Mouse (Mus musculus): ENCODE results near the gene Foxn1.

Gene Foxn1

GRCm38 (mm10) chr11:78400936-78401335 lies 14.6 kb upstream of the Foxn1 start:
- no peak for DNase-seq (ENCODE audit: low spot score)

GRCm38 (mm10) chr11:78399680-78400079 lies 13.3 kb upstream of the Foxn1 start:
- peak; percentile 79 for DNase-seq (ENCODE audit: low spot score)

- DNase-seq (ENCODE audit: low spot score): no peak
Measured at GRCm38 (mm10) chr11:78398212-78398611, 11.9 kb upstream of the Foxn1 start.

GRCm38 (mm10) chr11:78397397-78397796 lies 11.0 kb upstream of the Foxn1 start:
- DNase-seq (ENCODE audit: low spot score): peak; percentile 55

- no peak for DNase-seq (ENCODE audit: low spot score)
Measured at GRCm38 (mm10) chr11:78396950-78397349, 10.6 kb upstream of the Foxn1 start.

GRCm38 (mm10) chr11:78392728-78393127 lies 6.4 kb upstream of the Foxn1 start:
- no peak for DNase-seq (ENCODE audit: low spot score)

- DNase-seq (ENCODE audit: low spot score): no peak
Measured at GRCm38 (mm10) chr11:78385776-78386175, 582 bp downstream of the Foxn1 start.

- no peak for DNase-seq (ENCODE audit: low spot score)
Measured at GRCm38 (mm10) chr11:78382701-78383100, 3.7 kb downstream of the Foxn1 start.

GRCm38 (mm10) chr11:78382286-78382685 lies 4.1 kb downstream of the Foxn1 start:
- DNase-seq (ENCODE audit: low spot score): no peak

- no peak for DNase-seq (ENCODE audit: low spot score)
Measured at GRCm38 (mm10) chr11:78380996-78381395, 5.4 kb downstream of the Foxn1 start.

GRCm38 (mm10) chr11:78380351-78380750 lies 6.0 kb downstream of the Foxn1 start:
- no peak for DNase-seq (ENCODE audit: low spot score)

GRCm38 (mm10) chr11:78377549-78378159 lies 8.7 kb downstream of the Foxn1 start:
- DNase-seq (ENCODE audit: low spot score): no peak

- DNase-seq (ENCODE audit: low spot score): no peak
Measured at GRCm38 (mm10) chr11:78374147-78374546, 12.2 kb downstream of the Foxn1 start.

- peak; percentile 29 for DNase-seq (ENCODE audit: low spot score)
Measured at GRCm38 (mm10) chr11:78372610-78373009, 13.7 kb downstream of the Foxn1 start.

- DNase-seq (ENCODE audit: low spot score): no peak
Measured at GRCm38 (mm10) chr11:78372166-78372565, 14.2 kb downstream of the Foxn1 start.

GRCm38 (mm10) chr11:78371711-78372110 lies 14.6 kb downstream of the Foxn1 start:
- DNase-seq (ENCODE audit: low spot score): no peak

- DNase-seq (ENCODE audit: low spot score): no peak
Measured at GRCm38 (mm10) chr11:78370389-78370788, 16.0 kb downstream of the Foxn1 start.

- no peak for DNase-seq (ENCODE audit: low spot score)
Measured at GRCm38 (mm10) chr11:78367456-78368225, 18.7 kb downstream of the Foxn1 start.

GRCm38 (mm10) chr11:78364103-78364502 lies 22.3 kb downstream of the Foxn1 start:
- no peak for DNase-seq (ENCODE audit: low spot score)

GRCm38 (mm10) chr11:78363309-78364007 lies 22.9 kb downstream of the Foxn1 start:
- DNase-seq (ENCODE audit: low spot score): no peak

- DNase-seq (ENCODE audit: low spot score): no peak
Measured at GRCm38 (mm10) chr11:78360789-78361131, 25.6 kb downstream of the Foxn1 start.

- peak; percentile 62 for DNase-seq (ENCODE audit: low spot score)
Measured at GRCm38 (mm10) chr11:78360125-78360788, 26.1 kb downstream of the Foxn1 start.
